Mouse (Mus musculus) CH12.LX (cell line): ENCODE data around the gene Ccdc93. TPM values are rescaled to one million over a fixed set of nuclear protein-coding genes. Genes with fewer than 3 reads are reported as not detected.

Source experiments
- DNase-seq: peaks from one replicate; pipeline ENCODE4 v3.0.0-alpha.2; 2013; ENCODE audit errors: extremely low read depth
- H3K27ac ChIP-seq: 2 replicates; pipeline ENCODE4 v1.5.1; 2012; ENCODE audit warnings: low read depth, mild to moderate bottlenecking, control low read depth, moderate library complexity; ENCODE audit not compliant: insufficient read depth
- H3K27me3 ChIP-seq: replicated peaks from 2 replicates; pipeline ENCODE3; 2012; ENCODE audit warnings: inconsistent platforms
- H3K36me3 ChIP-seq, 2 experiments: replicated peaks in 1 of 2; 2 replicates each; pipeline versions ENCODE3 to v1.6.1; 2012; ENCODE audit warnings: inconsistent platforms in 1 of 2, low read length in 1 of 2, mild to moderate bottlenecking in 1 of 2, mixed read lengths in 1 of 2, moderate library complexity in 1 of 2; ENCODE audit not compliant: control insufficient read depth in 1 of 2, insufficient read depth in 1 of 2
- H3K4me1 ChIP-seq, 2 experiments: 2 replicates each; pipeline ENCODE4 v1.6.1; 2012; ENCODE audit warnings: inconsistent platforms in 1 of 2, moderate library complexity in 1 of 2; ENCODE audit not compliant: insufficient read depth in 2 of 2, control insufficient read depth in 1 of 2
- H3K4me2 ChIP-seq: 2 replicates; pipeline ENCODE4 v1.6.1; 2012; ENCODE audit warnings: low read depth, mild to moderate bottlenecking, control low read depth; ENCODE audit not compliant: poor library complexity, insufficient read depth, severe bottlenecking
- H3K4me3 ChIP-seq, 3 experiments: fragments of 150-350 bp in 1 of 3; sonication (generic) in 1 of 3; replicated peaks in 1 of 3; 2 replicates each; pipeline versions ENCODE3 to v1.5.1; 2011 to 2012; ENCODE audit warnings: low read depth in 2 of 3, low read length in 2 of 3, mild to moderate bottlenecking in 2 of 3, moderate library complexity in 2 of 3, control low read depth in 1 of 3, improper control_type of control experiment in 1 of 3, inconsistent platforms in 1 of 3, mixed read lengths in 1 of 3; ENCODE audit not compliant: poor library complexity in 1 of 3
- H3K79me2 ChIP-seq: replicated peaks from 2 replicates; pipeline ENCODE4 v1.6.1; 2012; ENCODE audit warnings: mild to moderate bottlenecking, moderate library complexity; ENCODE audit not compliant: control insufficient read depth, poor library complexity, insufficient read depth, severe bottlenecking; ENCODE audit errors: extremely low read depth
- H3K9ac ChIP-seq: 2 replicates; pipeline ENCODE4 v1.6.1; 2012; ENCODE audit warnings: low read depth, mild to moderate bottlenecking, control low read depth, moderate library complexity; ENCODE audit not compliant: insufficient read depth
- H3K9me3 ChIP-seq: replicated peaks from 2 replicates; pipeline ENCODE3; 2012; ENCODE audit warnings: low read length, inconsistent platforms, mixed read lengths
- BHLHE40 ChIP-seq: IDR thresholded peaks from 2 replicates; pipeline ENCODE4 v1.6.1; 2011; ENCODE audit warnings: mild to moderate bottlenecking, low read depth, low read length, improper control_type of control experiment
- CTCF ChIP-seq, 2 experiments: IDR thresholded peaks in 1 of 2; conservative IDR thresholded peaks in 1 of 2; 2 replicates each; pipeline ENCODE4 v1.5.1; 2011 to 2012; ENCODE audit warnings: low read depth in 2 of 2, low read length in 2 of 2, improper control_type of control experiment in 1 of 2, inconsistent platforms in 1 of 2, mild to moderate bottlenecking in 1 of 2, moderate library complexity in 1 of 2
- ELF1 ChIP-seq: IDR thresholded peaks from 2 replicates; pipeline ENCODE4 v1.6.1; 2014; ENCODE audit warnings: low read depth, mild to moderate bottlenecking, inconsistent platforms, low read length, improper control_type of control experiment
- ETS1 ChIP-seq: conservative IDR thresholded peaks from 2 replicates; pipeline ENCODE4 v1.6.1; 2012; ENCODE audit warnings: low read depth, mild to moderate bottlenecking, inconsistent platforms, low read length, improper control_type of control experiment, moderate library complexity
- MYC ChIP-seq: IDR thresholded peaks from 2 replicates; pipeline ENCODE4 v1.6.1; 2011; ENCODE audit warnings: low read depth, mild to moderate bottlenecking, improper control_type of control experiment, low read length
- NELFE ChIP-seq: IDR thresholded peaks from 2 replicates; pipeline ENCODE4 v1.6.1; 2011; ENCODE audit warnings: low read depth, low read length, improper control_type of control experiment
- RAD21 ChIP-seq: IDR thresholded peaks from 2 replicates; pipeline ENCODE4 v1.6.1; 2011; ENCODE audit warnings: low read depth, mild to moderate bottlenecking, low read length, improper control_type of control experiment, moderate library complexity
- SMC3 ChIP-seq: IDR thresholded peaks from 2 replicates; pipeline ENCODE4 v1.6.1; 2011; ENCODE audit warnings: low read depth, low read length, improper control_type of control experiment
- ZMIZ1 ChIP-seq: IDR thresholded peaks from 2 replicates; pipeline ENCODE4 v1.6.1; 2012; ENCODE audit warnings: low read depth, mild to moderate bottlenecking, inconsistent platforms, low read length, improper control_type of control experiment
- dilution Hi-C: fragments of 300-500 bp; cut with MboI; formaldehyde crosslinking; loops from 2 replicates; pipeline ENCODE4 v1.14.3; 2020; ENCODE audit warnings: low sequenced_read_pairs; ENCODE audit not compliant: extremely low pct_unique_long_range_greater_than_20kb, extremely low pct_ligation_motif_present
- in situ Hi-C: fragments of 300-500 bp; cut with MboI; formaldehyde crosslinking; loops from 3 replicates; pipeline ENCODE4 v1.14.3; 2019; ENCODE audit warnings: low sequenced_read_pairs, low pct_ligation_motif_present, low pct_unique_long_range_greater_than_20kb, mixed read lengths
- polyA plus RNA-seq: library from polyadenylated mRNA; unstranded; fragments of >175 nt; gene quantifications from 2 replicates; pipeline ENCODE4 v1.2.1, GENCODE M21; 2012; ENCODE audit warnings: low read depth; ENCODE audit not compliant: insufficient read length
- total RNA-seq, 2 experiments: library from RNA; depleted of rRNA; stranded (reverse); fragments of 300-350 nt in 1 of 2; fragments of >200 nt in 1 of 2; gene quantifications; 2 replicates each; pipeline ENCODE4 v1.2.3; 2012 to 2014

Ccdc93 gene
- total and polyA plus RNA-seq, 3 experiments: 21.0 to 34.0 (median 23.7) TPM

- DNase-seq: peak; percentile 18
- H3K79me2 ChIP-seq: no peaks in the 10 kb centered on the region
- peaks cover 66 to 98% of the 10 kb centered on the region in 2 experiments for H3K36me3 ChIP-seq
- H3K4me2 ChIP-seq: no peak overlapping the region
- dilution Hi-C loops: no loop called here
- no peak overlapping the region for H3K9ac ChIP-seq
- H3K27ac ChIP-seq: no peak overlapping the region
- H3K27me3 ChIP-seq: no peaks in the 10 kb centered on the region
- H3K4me1 ChIP-seq: no peaks in the 10 kb centered on the region
- H3K4me3 ChIP-seq: no peak overlapping the region
- TF ChIP-seq MYC (no peak), CTCF (conservative IDR thresholded peaks at IDR 0.05 in 1 of 2, IDR thresholded peaks at IDR 0.05 in 1 of 2; ENCODE audit: low read depth in 2 of 2, low read length in 2 of 2) (peak in 1 of 2 experiments; percentile 49; a peak in 2 of 4 replicates), SMC3 (peak; percentile 30), RAD21 (peak; percentile 29), ELF1 (no peak)
- TF ChIP-seq, all 38 proteins: peak for 3
- H3K9me3 ChIP-seq: no peaks in the 10 kb centered on the region
- in situ Hi-C loops: no loop called here
These were observed 59.4 kb downstream of the Ccdc93 start for GRCm38 (mm10) chr1:121490241-121490640.

- Histone ChIP-seq H3K79me2 (no peaks in the 10 kb centered on the region), H3K27ac (no peak overlapping the region), H3K4me2 (no peak overlapping the region), H3K4me1 (no peaks in the 10 kb centered on the region), H3K9me3 (no peaks in the 10 kb centered on the region), H3K36me3 (peaks cover 76 to 97% of the 10 kb centered on the region in 2 experiments), H3K27me3 (no peaks in the 10 kb centered on the region), H3K9ac (no peak overlapping the region), H3K4me3 (no peak overlapping the region)
- dilution Hi-C loops (no loop called here), in situ Hi-C loops (no loop called here)
- TF ChIP-seq ETS1 (no peak), ZMIZ1 (no peak), BHLHE40 (no peak)
- DNase-seq: no peak
These were observed 66.2 kb downstream of the Ccdc93 start for GRCm38 (mm10) chr1:121497093-121497492.

GRCm38 (mm10) chr1:121508729-121509128 is 77.9 kb downstream of the Ccdc93 start:
- Histone ChIP-seq H3K36me3 (peaks cover 11 to 29% of the 10 kb centered on the region in 2 experiments), H3K79me2 (no peaks in the 10 kb centered on the region), H3K4me3 (no peak overlapping the region), H3K27ac (no peak overlapping the region), H3K4me2 (no peak overlapping the region), H3K9me3 (no peaks in the 10 kb centered on the region), H3K9ac (no peak overlapping the region), H3K4me1 (peaks cover 0 to 8% of the 10 kb centered on the region in 2 experiments; a peak in 1 of 4 replicates), H3K27me3 (no peaks in the 10 kb centered on the region)
- no peak for TF ChIP-seq NELFE
- in situ Hi-C loops (no loop called here), dilution Hi-C loops (no loop called here)
- DNase-seq: no peak
